Mouse (Mus musculus): ENCODE data around the gene Sergef. TPM values are rescaled to one million over a fixed set of nuclear protein-coding genes. Genes with fewer than 3 reads are reported as not detected.

Sergef gene
- total RNA-seq, 2 experiments from 2014 or later, result 3.9 to 4.6 TPM

- DNase-seq, result peak; percentile 89
Observed at GRCm38 (mm10) chr7:46403616-46404485, 235.8 kb downstream of the Sergef start.

DNA sequence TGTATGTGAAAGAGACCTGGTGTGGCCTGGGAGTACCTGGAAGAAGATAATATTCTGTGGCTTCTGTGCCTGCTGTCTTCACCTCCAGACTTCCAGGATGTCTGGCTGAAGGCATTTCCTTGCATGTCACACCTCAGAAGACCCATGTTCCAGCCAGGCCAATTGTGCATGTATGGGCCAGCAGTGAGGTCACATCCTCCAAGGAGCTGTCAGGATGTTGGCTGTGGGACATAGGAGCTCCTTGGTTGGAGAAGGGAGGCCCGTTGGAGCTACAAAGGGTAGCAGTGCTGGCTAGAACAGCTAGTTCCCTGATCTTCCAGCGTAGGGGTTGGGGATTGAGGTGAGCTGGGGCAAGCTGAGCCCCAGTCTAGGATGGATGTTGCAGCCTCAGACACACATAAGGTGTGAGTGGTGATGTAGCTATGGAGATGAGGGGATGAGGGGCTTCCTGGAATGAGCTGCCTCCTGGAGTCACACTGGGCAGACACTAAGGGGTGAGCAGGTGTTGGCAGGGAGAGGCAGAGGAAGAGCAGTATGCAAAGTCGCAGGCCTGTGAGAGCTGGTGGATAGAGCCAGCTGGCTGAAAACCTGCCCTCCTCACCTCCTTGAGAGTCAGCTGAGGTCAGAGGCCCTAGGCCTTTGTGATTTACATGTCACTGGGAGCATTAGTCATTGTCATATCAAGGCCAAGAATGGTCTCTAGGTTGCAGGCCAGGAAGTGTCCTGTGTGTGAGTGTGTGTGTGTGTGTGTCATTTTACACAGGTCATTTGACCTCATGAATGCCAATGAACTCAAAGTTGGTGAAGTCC is 238.0 kb downstream of the Sergef start:
- DNase-seq, result no peak

DNA sequence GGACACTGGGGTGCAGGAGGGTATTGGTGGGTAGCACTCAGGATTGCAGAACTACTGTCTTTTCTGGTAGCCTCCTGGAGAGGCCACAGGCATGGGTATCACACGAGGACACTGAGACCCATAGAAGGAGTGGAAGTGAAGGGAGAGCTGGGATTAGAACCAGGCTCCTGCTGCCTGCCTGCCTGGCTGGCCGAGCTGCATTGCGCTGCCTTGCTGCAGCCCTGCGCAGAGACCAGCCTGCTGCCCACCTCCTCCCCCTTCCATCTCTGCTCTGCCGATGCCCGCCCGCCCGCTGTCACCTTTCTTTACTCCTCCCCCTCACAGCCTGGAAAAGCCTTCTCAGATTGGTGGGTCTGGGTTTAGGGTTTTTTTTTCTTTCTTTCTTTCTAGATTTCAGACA is 239.3 kb downstream of the Sergef start:
- no peak for DNase-seq

- DNase-seq, result no peak
Observed at GRCm38 (mm10) chr7:46399676-46400075, 239.9 kb downstream of the Sergef start.

GRCm38 (mm10) chr7:46398612-46399011 is 241.0 kb downstream of the Sergef start:
- no peak for DNase-seq

DNA sequence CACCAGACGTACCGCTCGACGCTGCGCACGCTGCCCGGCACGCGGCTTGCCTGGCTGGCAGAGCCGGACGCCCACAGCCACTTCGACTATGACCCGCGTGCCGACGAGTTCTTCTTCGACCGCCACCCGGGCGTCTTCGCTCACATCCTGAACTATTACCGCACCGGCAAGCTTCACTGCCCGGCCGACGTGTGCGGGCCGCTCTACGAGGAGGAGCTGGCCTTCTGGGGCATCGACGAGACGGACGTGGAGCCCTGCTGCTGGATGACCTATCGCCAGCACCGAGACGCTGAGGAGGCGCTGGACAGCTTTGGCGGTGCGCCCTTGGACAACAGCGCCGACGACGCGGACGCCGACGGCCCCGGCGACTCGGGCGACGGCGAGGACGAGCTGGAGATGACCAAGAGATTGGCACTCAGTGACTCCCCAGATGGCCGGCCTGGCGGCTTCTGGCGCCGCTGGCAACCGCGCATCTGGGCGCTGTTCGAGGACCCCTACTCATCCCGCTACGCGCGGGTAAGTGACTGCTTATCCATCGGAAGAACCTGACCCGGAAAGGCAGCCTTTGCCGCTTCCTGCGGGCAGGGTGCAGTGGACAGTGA is 241.8 kb downstream of the Sergef start:
- DNase-seq, result peak; percentile 40

DNA sequence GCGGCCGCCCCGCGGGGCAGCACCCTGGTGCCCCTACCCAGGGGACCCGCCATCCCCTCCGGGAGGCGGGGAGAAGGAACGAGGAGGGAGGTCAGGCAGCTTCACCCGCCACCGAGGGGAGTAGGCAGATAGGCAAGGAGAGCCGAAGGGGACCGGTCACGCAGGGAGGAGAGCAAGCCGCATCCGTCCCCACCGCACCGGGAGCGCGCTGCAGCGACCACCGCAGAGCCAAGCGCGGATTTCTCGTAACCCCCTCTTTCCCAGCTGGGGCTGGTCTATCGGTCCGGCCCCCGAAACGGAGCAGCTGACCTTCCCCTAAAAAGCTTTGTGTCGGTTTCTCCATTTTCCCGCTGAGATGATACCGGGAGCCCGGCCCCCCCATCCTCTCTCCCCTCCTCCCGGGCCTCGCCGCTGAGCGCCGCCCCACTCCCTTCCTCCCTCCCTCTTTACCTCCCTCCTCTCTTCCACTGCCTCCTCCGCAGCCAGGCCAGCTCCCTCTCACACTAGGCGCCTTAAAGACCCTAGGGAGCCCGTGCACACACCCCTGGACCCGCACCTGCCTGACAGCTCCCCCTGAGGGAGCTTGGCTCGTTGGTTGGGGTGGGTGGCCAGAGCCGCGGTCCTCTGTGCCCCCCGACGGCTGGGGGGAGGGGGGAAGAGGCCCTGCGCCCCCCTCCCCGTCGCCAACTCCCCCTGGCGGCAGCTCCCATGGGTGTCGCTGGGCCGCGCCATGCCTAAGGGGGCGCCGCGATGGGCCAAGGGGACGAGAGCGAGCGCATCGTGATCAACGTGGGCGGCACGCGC is 242.5 kb downstream of the Sergef start:
- DNase-seq, result no peak

DNA sequence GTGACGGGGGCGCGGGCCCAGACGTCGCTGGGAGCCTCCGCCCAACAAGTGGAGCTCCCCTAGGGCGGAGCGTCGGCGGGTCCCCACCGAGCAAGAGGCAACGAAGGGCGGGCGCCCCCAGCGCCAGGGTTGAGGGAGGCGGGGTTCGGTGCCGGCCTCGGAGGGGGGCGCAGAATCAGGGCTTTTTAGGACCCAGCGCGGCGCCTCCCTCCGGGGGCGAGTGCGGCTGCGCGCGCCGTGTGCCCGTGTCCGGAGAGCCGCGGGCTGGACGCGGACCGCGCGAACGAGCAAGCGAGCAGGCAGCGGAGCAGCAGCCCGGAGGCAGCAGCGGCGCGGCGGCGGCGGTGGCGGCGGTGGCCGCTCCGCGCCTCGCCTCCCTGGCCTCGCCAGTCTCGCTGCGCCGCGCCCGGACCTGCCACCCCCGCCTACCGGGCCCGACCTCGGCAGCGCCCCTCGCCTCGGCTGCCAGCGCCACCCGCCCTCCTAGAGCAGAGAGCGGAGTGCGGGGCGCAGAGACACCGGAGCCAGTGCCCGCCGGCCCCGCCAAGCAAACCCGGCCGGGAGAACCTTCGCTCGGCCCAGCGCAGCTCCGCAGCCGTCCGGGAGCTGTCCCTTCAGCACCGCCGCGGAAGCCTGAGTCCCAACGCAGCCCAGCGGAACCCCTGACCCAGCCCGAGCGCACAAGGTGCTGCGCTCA is 243.2 kb downstream of the Sergef start, which contains the start of gene Kcnc1:
TSS of gene Kcnc1 (plus strand) at position 267 of the 697 bp plus-strand sequence.
- DNase-seq, result peak; percentile 76

DNA sequence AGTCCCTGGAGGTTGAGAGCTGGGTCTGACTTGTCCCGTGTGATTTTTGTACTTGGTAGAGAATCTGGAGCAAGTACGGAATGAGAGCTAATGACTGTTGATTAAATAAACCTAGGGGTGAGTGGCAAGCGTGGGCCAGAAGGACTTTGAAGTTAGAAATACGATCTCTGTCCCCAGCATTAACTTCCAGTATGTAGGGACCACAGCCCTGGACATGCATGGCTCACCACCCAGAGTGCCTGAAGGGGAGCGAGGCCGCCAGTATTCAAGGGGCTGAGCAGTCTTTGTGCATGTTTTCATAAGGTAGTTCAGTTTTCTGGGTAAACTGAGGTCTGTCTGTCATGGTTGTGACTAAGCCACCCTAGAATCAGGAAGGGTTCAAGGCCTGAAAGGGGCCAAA is 244.0 kb downstream of the Sergef start:
- DNase-seq, result no peak

GRCm38 (mm10) chr7:46394933-46395332 is 244.7 kb downstream of the Sergef start:
- DNase-seq, result no peak

- DNase-seq, result no peak
Observed at GRCm38 (mm10) chr7:46393718-46394511, 245.7 kb downstream of the Sergef start.

Other genes starting within 250 kb of the Sergef start
- 10 to 100 TPM; 50.0 to 65.5 TPM for gene Kcnc1, start 243.3 kb downstream of the Sergef start, total RNA-seq (2021)
- gene Tph1, start 32.7 kb upstream of the Sergef start, total RNA-seq (2021), result 1 to 10 TPM in 1 of 2 experiments, under 1 TPM in 1; 0.88 to 1.0 TPM
- gene Saal1, start 70.9 kb upstream of the Sergef start, total RNA-seq (2021), result 1 to 10 TPM; 2.7 TPM
- gene Saa3, start 75.9 kb upstream of the Sergef start, total RNA-seq (2021), result not detected
- not detected for gene Saa4, start 92.8 kb upstream of the Sergef start, total RNA-seq (2021)
- gene Saa1, start 103.2 kb upstream of the Sergef start, total RNA-seq (2021), result not detected
- not detected for gene Saa2, start 112.0 kb upstream of the Sergef start, total RNA-seq (2021)
- gene Hps5, start 156.3 kb upstream of the Sergef start, total RNA-seq (2021), result 10 to 100 TPM in 1 of 2 experiments, 1 to 10 TPM in 1; 9.8 to 10.9 TPM
- gene Gtf2h1, start 156.3 kb upstream of the Sergef start, total RNA-seq (2021), result 10 to 100 TPM; 13.0 to 15.3 TPM
- 1,000 to 10,000 TPM; 2,738 to 2,745 TPM for gene Ldha, start 201.7 kb upstream of the Sergef start, total RNA-seq (2021)
- gene Ldhc, start 221.4 kb upstream of the Sergef start, total RNA-seq (2021), result not detected

Measured in gastrocnemius, postnatal 25 days (tissue).